Mouse (Mus musculus) bone marrow, adult 2 months (tissue): ENCODE results near the gene Bmp4.

Source experiments
- CTCF ChIP-seq: fragments of 200-500 bp; IDR thresholded peaks from 2 replicates; pipeline ENCODE4 v1.5.1; 2011; ENCODE audit warnings: low read length, control low read depth; ENCODE audit not compliant: control insufficient read depth, insufficient read depth
- POLR2A ChIP-seq: fragments of 200-500 bp; IDR thresholded peaks from 2 replicates; pipeline ENCODE4 v1.6.1; 2011; ENCODE audit warnings: low read depth, mild to moderate bottlenecking, control low read depth, low read length, borderline replicate concordance; ENCODE audit not compliant: control insufficient read depth

DNA sequence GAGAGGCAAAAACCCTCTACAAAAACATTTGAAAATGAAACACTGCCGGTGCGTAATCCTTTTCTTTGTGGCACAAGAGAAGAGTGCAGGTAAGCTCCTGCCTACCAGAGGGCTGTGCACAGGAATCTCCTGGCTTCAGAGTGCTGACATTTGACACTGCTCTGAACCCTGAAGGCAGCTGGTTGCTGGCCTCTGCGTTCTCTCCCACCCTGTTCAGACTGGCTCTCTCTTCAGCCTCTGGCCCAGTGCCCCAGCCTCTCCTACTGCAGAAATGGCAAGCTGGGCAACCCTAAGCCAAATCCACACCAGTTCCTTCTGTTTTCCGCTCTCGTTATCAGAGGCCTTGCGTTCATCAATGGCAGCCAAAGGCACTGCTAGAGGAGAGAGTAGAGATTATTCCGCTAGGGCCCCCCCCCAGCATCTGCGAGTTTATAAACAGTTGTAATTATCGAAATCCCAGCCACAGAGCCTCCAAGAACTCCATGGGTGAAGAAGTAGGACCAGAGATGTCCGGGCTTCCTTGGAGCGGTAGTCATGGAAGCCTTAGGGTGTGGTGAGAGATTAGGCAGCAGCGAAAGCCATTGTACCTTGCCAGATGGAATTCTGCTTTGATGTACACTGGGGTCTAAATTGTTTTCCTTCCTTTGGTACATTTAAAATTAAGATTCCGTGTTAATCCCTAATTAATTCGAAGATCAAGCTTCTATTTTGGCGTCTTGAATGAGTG lies 28.1 kb upstream of the Bmp4 start:
- TF ChIP-seq POLR2A (no peak), CTCF (no peak)
